Mouse (Mus musculus) embryo, embryonic 9.5 days (tissue): ENCODE data around the gene Hnrnpab.

Experiments
- DNase-seq: peaks from one replicate; pipeline ENCODE4 v3.0.0-alpha.2; 2017; ENCODE audit errors: extremely low spot score

Hnrnpab gene

GRCm38 (mm10) chr11:51606447-51607095 is at the start of gene Hnrnpab:
TSS of gene Hnrnpab (minus strand) at chr11:51606847.
- DNase-seq: peak; percentile 98

GRCm38 (mm10) chr11:51654891-51655290 is 48.2 kb upstream of the Hnrnpab start:
- DNase-seq: no peak

- no peak for DNase-seq
Measured at GRCm38 (mm10) chr11:51653736-51654135, 47.1 kb upstream of the Hnrnpab start.

- DNase-seq: no peak
Measured at GRCm38 (mm10) chr11:51652889-51653418, 46.3 kb upstream of the Hnrnpab start.

GRCm38 (mm10) chr11:51650691-51651515 is 44.3 kb upstream of the Hnrnpab start, which contains the start of the genes N4bp3 and D930048N14Rik:
TSS of gene N4bp3 (minus strand) at chr11:51650842.
TSS of gene D930048N14Rik (plus strand) at chr11:51650954.
- DNase-seq: peak; percentile 78

- no peak for DNase-seq
Measured at GRCm38 (mm10) chr11:51650261-51650660, 43.6 kb upstream of the Hnrnpab start.

- peak; percentile 35 for DNase-seq
Measured at GRCm38 (mm10) chr11:51649889-51650199, 43.2 kb upstream of the Hnrnpab start.

GRCm38 (mm10) chr11:51649111-51649888 is 42.7 kb upstream of the Hnrnpab start:
- DNase-seq: peak; percentile 14

- peak; percentile 85 for DNase-seq
Measured at GRCm38 (mm10) chr11:51648566-51648965, 41.9 kb upstream of the Hnrnpab start.

GRCm38 (mm10) chr11:51646751-51647667 is 40.4 kb upstream of the Hnrnpab start:
- DNase-seq: peak; percentile 29

GRCm38 (mm10) chr11:51646245-51646644 is 39.6 kb upstream of the Hnrnpab start:
- DNase-seq: no peak

GRCm38 (mm10) chr11:51645293-51645692 is 38.6 kb upstream of the Hnrnpab start:
- DNase-seq: no peak

GRCm38 (mm10) chr11:51644217-51644616 is 37.6 kb upstream of the Hnrnpab start:
- no peak for DNase-seq

GRCm38 (mm10) chr11:51643761-51644160 is 37.1 kb upstream of the Hnrnpab start:
- DNase-seq: no peak

- DNase-seq: no peak
Measured at GRCm38 (mm10) chr11:51643202-51643601, 36.6 kb upstream of the Hnrnpab start.

- no peak for DNase-seq
Measured at GRCm38 (mm10) chr11:51640748-51641147, 34.1 kb upstream of the Hnrnpab start.

GRCm38 (mm10) chr11:51638497-51638896 is 31.9 kb upstream of the Hnrnpab start:
- no peak for DNase-seq

- DNase-seq: peak; percentile 77
Measured at GRCm38 (mm10) chr11:51637971-51638414, 31.3 kb upstream of the Hnrnpab start.

GRCm38 (mm10) chr11:51636323-51636684 is 29.7 kb upstream of the Hnrnpab start:
- DNase-seq: peak; percentile 81

- peak; percentile 83 for DNase-seq
Measured at GRCm38 (mm10) chr11:51635525-51636322, 29.1 kb upstream of the Hnrnpab start, which contains the start of gene Rmnd5b. TSS of gene Rmnd5b (minus strand) at chr11:51635896.
